Mouse (Mus musculus): ENCODE results near the gene Maml3.

The Maml3 gene

DNA sequence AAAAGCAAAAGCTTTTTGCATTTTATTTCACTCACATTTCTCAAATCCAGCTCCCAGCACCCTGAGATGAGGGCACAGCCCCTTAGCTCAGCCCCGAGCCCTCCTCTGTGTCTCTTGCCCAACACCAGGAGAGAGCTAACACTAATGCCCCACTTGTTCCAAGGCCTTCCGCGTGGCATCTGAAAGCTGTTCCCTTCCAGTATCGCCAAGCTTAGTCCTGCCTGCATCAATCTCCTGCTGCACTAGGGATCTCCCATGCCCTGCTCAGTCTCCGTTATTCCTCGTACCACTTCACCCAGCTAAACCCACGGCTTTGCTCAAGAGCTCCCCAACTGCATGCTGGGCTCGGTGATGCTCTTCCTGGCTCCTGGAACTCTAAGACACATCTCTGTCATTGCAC lies 57.3 kb downstream of the Maml3 start:
- DNase-seq (ENCODE audit: extremely low read depth, insufficient read length, low spot score), result no peak

DNA sequence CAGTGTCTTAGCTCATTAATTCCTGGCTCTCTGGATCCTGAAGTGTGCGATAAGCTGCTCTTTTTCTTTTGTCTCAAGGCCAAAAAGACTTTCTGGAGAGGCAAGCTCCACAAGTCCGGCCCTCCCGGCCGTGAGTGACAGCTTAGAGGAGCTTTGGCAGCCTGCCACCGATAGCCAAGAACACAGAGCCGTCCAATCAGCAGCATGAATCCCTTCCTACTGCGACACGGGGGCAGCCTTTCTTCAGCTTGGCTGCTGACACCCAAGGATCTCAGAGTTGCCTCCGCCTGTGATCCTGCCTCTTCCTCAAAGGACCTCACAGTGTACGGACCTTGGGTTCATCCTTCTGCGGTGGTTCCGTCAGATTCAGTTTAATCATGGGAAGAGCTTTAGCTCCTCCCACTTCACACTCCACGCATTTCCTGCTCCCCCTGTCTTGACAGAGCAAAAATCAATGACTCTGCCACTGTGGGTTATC lies 57.9 kb downstream of the Maml3 start:
- DNase-seq (ENCODE audit: extremely low read depth, insufficient read length, low spot score), result peak; percentile 86

DNA sequence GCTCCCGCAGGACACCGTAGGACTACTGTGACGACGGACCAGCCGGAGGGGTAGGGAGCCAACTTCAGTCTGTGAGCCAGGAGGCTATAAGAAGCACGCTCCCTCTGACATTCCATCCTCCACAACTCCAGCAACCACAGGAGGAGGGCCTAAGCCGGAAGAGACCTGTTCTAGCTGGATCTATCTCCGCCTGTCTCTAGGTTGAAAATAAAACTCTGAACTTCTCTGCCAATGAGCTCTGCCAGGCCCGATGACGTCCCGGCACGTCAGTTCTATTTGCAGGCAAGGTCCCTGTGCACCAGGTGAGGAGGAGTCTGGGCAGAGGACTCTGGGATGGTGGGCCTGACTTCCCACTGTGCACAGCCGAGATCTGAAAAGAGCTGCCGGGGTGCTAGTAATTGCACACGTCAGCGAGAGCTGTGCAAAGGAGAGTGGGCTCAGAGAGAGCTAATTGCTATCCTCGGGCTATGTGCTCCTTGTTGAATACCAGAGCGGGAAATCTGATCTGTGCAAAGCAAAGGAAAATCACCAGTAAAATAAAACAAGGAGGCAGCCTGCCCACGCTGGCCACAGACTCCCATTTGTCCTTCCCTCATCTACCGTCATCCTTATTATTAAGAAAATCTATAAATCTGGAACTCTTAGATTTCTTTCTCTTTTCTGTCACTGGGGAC lies 58.7 kb downstream of the Maml3 start:
- peak; percentile 85 for DNase-seq (ENCODE audit: extremely low read depth, insufficient read length, low spot score)

DNA sequence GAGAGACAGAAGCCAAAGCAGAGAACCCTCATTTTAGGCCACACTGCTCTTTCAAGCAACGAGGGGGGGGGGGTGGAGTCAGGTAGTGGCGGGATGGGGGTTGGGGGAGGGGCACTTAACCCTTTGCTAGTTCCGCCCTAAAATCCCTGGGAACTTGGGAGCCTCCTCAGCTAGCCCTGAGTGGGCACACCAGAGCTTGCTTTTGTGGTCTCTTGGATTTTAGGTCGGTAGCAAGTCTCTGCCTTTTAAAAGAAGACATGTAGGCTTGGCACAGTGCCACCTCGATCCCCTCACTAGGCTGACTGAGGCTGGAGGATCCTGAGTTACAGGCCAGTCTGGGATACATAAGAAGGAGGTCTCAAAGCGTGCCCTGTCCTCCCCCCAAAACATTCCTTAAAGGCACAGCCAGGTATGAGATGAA lies 59.6 kb downstream of the Maml3 start:
- DNase-seq (ENCODE audit: extremely low read depth, insufficient read length, low spot score), result no peak

DNA sequence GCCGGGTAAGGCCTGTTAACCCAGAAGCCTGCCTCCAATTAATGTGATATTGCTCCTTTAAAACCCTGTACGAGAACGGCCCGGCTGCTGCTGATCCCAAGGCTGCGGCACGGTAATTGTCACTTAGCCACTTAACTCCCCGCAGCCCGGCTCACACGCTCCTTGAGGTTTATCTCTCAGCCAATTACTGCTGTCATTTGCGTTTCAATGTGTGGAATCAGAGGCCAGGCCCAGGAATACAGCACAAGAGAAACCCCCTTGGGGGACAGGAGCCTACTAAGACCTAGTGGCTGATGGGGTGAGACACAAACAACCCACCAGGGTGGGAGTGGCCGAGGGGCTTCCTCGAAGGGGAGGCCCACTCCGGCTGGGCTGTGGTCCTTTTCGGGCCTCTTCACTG lies 60.2 kb downstream of the Maml3 start:
- DNase-seq (ENCODE audit: extremely low read depth, insufficient read length, low spot score), result no peak

DNA sequence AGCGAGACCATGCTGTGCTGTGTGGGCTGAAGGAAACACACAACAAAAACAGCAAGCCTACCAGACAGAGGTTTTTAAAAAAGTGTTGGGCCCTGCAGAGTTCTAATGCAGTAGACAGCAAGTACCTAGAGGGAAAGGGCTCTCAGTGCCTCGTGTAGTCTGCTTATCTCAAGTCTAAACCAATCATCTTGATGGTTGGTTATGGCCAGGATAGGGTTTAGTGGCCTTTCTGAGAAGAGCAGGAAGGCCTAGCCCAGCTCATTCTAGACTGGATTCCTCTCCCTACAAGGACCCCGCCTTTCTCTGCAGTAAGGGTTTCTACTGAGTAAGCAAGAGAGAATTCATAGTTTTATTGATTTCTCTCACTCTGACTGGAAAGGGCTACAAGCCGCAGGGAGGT lies 61.0 kb downstream of the Maml3 start:
- DNase-seq (ENCODE audit: extremely low read depth, insufficient read length, low spot score), result no peak

DNA sequence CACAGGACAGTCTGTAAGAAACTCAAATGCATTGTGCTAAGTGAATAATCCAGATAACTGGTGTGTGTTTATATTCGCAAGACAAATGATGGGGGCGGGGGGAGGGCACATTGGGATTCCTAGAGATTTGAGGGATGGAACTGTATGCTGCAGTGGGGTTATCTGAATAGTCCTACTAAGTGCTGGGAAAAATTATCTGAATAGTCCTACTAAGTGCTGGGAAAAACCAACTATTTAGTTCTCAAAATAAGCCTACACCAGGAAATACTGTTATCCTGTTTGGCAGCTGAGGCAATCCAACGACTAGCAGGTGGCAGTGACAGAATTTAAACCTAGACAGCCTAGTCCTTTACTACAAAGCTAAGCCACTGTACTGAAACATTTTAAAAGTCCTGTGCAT lies 62.2 kb downstream of the Maml3 start:
- DNase-seq (ENCODE audit: extremely low read depth, insufficient read length, low spot score), result no peak

DNA sequence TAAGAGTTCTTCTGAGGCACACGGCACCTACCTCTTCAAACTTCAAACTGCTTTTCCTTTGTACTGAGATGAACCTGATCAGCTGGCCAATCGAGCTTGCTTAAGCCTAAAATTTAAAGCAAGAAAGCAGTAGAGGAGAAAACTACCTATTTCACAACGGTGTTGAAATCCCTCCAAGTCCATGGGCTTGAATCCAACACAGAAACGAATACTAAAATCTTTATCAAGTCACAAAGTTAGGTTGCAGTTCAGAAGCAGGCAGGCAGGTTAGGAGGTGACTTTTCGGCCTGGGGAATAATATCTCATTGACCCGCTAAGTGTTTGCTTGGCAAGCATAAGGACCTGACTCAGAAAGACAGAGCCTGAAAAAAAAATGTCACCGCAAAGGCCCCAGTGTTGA lies 64.9 kb downstream of the Maml3 start:
- no peak for DNase-seq (ENCODE audit: extremely low read depth, insufficient read length, low spot score)

DNA sequence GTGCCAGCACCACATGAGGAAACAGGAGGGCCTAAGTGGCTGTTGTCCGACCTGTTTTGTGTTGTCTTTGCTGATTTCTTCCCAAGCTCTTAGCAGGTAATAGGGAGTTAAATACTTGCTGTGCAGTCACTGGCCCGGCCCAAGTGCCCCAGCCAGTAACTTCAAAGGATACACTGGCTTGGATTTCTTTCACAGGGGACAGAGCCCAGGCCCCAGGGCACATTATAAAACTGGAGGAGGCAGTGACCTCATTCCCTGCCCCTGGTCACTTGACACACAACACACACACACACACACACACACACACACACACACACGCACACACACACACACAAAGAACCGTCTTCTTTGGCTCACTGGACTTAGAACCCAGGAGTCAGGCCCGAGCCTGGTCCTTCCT lies 67.6 kb downstream of the Maml3 start:
- no peak for DNase-seq (ENCODE audit: extremely low read depth, insufficient read length, low spot score)

DNA sequence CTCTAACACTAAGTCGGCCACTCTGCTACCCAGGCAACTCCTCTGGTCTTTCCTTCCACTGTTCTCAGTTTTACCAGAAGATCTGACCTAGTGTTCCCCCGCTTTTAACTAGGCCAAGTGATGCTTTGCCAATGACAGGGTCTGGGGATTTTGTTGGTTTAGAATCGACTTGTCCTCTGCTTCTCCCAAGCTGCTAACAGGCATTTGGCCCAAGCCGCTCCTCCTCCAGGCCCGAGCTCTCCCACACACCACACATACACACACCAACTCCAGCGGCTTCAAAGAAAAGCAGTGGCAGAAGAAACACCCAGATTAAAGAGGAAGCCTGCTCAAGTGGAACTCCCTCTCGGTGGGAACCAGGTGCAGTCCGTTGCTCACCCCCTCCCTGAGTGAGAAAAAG lies 69.5 kb downstream of the Maml3 start:
- DNase-seq (ENCODE audit: extremely low read depth, insufficient read length, low spot score), result no peak

DNA sequence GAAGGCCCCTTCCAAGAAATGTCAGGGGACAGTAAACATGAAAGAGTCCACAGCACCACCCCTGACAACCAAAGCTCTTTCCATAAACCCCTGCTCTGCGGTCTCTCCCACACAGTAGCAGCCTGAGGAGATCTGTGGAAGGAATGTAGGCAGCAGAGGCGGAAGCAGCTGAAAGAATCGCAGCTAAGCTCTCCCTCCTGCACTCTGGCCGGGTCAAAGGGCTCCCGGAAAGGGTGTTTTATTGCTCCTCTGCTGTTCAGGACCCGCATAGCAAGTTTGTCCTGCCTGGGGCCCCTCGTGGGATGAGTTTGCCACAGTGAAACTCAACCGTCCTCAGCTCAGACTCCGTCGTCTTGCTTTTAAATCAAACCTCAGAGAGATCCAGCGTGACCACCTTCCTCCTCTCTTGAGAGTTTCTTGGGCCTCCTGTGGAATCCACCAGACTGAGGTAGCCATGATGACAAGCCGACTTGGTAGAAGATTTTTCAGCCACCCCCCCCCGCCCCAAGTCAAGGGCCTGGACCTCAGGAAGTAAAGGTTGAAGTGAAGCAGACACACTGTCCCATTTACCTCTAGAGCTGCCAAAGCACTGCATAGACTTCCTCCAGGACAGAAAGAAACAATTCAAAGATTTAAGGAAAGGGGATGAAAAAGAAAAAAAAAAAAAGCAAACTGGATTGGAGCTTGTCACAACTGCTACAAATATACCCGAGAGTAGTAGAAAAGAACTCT lies 70.9 kb downstream of the Maml3 start:
- DNase-seq (ENCODE audit: extremely low read depth, insufficient read length, low spot score), result no peak

DNA sequence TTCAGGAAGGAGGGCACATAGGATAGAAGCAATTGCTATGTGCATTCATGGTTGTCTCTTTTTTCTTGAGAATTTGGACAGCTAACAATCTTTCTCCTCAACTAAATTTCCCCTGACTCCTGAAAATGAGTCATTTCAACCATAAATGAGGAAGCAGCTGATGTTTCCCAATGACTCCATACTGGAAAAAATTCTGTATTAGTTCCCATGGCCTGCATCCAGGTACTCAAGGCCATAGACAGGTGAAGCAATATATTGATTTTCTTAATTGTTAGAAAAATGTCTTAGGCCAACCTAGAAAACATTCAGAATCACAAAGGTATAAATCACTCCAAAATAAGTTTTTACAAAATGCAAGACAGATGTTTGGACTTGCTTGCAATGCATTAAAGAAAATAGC lies 73.5 kb downstream of the Maml3 start:
- no peak for DNase-seq (ENCODE audit: extremely low read depth, insufficient read length, low spot score)

DNA sequence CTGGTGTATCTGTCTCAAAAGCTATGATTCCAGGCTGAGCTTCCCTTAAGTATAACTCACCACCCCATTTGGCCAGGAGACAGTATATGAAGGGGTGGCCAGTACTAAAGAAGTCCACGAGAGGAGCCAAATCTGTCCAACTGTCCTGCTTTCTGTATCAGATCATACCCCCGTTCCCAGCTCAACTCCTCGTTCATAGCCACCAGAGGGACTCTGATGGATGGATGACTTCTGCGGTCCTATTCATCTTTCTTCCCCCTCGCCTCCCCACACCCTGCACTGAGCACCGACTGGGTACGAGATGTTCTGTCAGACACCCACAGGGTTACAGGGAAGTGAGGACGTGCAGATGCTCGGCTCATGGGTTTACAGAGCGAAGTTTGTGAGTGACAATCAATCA lies 74.8 kb downstream of the Maml3 start:
- DNase-seq (ENCODE audit: extremely low read depth, insufficient read length, low spot score), result no peak

DNA sequence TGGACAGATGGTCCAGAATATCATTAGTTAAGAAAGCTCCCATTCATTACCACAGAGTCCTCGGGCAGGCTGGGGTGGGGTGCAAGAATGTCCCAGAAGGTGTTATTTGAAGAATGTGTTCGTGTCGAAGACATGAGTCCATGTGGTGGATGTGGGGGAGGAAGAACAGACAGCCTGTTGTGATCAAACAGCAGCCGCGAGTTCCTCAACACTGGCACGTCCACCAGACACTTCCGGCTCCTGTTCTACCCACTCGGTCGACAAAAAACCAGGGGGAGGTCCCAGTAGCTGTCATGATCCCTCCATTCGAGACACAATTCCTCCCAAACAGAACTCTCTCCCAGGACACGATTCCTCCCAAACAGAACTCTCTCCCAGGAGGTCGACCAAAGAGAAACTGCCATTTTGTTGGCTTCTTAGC lies 75.2 kb downstream of the Maml3 start:
- no peak for DNase-seq (ENCODE audit: extremely low read depth, insufficient read length, low spot score)

DNA sequence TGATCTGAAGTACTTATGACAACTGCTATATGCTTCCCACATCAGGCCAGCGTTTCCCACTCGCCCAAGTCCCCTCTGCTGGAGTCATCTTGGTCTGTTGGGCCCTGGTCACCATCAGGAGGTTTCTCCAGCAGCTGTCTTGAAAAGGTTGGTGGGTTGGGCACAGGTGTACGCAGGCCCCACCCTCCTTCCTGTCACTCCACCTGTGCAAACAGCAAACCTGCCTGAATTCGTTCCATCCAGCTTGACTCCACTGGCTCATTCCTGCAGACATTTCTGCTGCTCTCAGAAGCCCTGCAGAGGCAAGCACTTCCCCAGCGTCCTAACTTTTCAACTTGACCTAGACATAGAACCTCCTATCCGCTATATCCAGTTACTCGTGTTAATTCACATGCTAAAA lies 76.9 kb downstream of the Maml3 start:
- no peak for DNase-seq (ENCODE audit: extremely low read depth, insufficient read length, low spot score)

DNA sequence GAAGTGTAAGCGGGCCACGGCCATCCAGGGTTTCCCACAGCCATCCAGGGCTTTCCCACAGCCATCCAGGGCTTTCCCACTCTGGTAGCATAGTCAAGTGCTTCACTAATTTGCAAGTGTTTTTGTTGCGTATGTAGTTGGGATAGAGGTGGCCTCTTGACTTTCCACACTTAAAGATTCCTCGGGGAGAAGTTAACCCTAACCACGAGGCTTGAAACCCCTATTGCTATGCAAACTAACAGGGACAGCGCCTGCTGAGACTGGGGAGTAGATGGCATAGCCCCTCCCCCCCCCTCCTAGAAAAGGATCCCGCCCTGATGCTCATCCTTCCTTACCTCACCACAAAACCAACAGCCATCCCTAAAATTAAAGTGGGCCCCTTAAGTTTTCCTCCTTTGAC lies 82.4 kb downstream of the Maml3 start:
- no peak for DNase-seq (ENCODE audit: extremely low read depth, insufficient read length, low spot score)

DNA sequence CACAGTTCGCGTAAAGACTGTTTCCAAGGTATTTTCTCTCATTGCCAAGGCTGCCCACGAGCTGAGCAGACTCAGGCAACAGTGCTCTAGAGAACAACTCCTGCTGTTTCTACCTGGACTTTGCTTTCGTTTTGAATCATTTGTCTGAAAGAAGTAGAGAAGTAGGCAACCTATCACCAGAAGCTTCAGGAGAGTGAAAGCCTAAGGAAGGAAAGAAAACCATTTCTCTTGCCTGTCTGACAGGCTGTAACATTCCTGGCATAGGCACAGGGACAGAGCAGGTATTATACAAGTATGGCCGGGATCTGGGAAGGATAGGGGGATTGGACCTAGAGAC lies 86.8 kb downstream of the Maml3 start:
- DNase-seq (ENCODE audit: extremely low read depth, insufficient read length, low spot score), result no peak

DNA sequence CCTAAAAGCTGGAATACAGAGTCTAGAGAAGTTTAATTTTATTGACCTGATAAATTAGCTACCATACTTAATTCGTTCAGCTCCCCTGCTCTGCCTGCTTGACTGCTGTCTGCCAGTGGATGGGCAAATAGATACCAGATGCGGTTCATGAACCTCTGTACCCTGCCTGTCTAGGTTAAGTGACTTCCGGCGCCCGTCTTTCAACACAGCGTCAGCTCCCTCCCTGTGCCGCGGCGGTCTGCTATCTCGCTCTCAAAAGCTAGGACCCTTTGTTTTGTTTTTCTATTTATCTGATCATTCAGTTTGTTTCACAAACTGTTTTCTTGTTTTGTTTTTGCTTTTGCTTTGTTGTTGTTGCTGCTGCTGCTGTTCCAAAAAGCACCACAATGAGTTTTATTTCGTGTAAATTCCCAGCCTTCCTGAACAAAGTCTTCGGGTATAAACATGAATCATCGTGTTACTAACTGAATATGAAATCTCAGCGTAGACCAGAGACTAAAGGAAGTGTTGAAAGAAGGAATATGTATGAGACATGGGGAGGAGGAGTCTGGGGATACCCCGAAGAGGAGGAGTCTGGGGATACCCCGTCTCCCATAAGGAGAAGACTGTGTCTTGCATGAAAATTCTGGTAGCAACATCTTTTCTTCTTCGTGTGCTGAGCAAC lies 87.3 kb downstream of the Maml3 start:
- DNase-seq (ENCODE audit: extremely low read depth, insufficient read length, low spot score), result peak; percentile 66

DNA sequence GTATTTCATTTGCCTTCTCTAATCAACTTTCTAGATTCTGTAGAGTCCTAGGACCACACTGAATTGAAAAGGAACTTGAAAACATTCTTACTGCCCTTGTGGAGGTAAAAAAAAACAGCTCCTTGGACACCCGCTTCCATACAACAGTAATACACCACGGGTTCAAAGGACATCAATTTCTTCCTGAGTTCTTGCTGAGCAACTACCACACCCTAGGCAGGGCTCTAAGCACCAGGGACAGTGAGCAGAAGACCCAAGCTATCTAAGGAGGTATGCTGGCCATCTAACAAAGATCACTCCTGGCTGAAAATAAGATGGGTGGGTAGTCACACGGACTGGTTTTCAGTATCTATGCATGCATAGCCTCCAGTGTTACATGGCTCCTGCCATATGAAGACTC lies 88.7 kb downstream of the Maml3 start:
- no peak for DNase-seq (ENCODE audit: extremely low read depth, insufficient read length, low spot score)

DNA sequence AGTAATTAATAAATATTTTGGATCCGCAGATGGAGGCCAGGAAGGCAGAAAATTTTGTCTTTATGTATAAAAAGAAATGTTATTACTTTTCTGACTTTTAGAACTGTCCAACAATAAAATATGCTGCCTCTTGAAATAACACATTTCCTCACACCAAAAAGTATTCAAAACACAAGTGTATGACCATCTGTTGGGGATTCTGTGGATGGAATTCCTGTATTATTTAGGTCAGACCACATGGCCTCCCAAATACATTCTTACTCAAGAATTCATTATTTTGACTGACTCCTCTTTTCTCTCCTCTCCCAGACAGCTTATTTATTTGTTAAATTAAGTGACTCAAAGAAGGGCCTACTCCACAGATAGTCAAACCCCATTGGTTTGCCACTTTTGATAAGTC lies 89.3 kb downstream of the Maml3 start:
- no peak for DNase-seq (ENCODE audit: extremely low read depth, insufficient read length, low spot score)

DNA sequence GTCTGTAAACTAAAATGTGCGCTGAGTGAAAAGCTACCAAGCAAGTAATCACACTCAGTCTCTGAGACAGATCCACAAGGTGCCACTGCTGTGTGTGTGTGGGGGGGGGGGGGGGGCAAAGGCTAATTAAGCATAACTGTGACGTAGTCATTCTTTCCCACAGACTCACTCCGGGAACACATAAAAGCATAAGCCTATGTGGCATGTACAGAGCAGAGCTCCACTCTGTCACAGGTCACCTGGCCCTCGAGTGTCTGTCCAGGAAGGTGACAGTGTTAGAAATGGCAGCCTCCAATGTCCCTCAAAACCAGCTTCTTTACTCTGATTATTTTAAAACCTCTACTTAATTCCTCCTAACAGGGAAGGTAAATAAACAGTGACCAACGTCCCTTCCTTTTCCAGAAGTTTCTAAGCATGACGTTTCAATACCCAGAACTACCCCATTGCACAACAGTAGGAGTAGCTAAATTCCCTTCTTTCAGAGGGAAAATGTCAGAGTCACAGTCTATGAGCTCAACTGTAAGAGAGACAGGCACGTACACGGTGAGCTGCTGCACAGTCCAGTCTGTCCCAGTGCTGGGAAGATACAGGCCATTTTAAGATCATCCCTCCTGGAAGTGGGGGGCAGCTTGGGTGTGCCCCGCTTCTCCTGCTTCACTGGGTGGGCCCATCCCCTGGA lies 93.7 kb downstream of the Maml3 start:
- DNase-seq (ENCODE audit: extremely low read depth, insufficient read length, low spot score), result no peak
